Mouse (Mus musculus) embryonic fibroblast, embryonic 13.5 days (primary cell): ENCODE results near the gene Rere. TPM values are rescaled to one million over a fixed set of nuclear protein-coding genes. Genes with fewer than 3 reads are reported as not detected.

Source experiments
- H3K27ac ChIP-seq: 2 replicates; pipeline ENCODE4 v1.5.1; 2012; ENCODE audit warnings: low read length, control low read depth, inconsistent platforms; ENCODE audit not compliant: insufficient read depth
- H3K4me1 ChIP-seq: 2 replicates; pipeline ENCODE4 v1.6.1; 2011; ENCODE audit warnings: low read length; ENCODE audit not compliant: control insufficient read depth, insufficient read depth
- H3K4me3 ChIP-seq: 2 replicates; pipeline ENCODE4 v1.5.1; 2011; ENCODE audit warnings: mild to moderate bottlenecking, control low read depth, low read length; ENCODE audit not compliant: insufficient read depth
- CTCF ChIP-seq: IDR thresholded peaks from 2 replicates; pipeline ENCODE4 v1.5.1; 2011; ENCODE audit warnings: mild to moderate bottlenecking, control low read depth, low read length, moderate library complexity, borderline replicate concordance; ENCODE audit not compliant: insufficient read depth
- POLR2A ChIP-seq: IDR thresholded peaks from 2 replicates; pipeline ENCODE4 v1.6.1; 2011; ENCODE audit warnings: low read depth, mild to moderate bottlenecking, control low read depth, low read length, moderate library complexity
- polyA plus RNA-seq: library from polyadenylated mRNA; stranded (reverse); fragments of >200 nt; gene quantifications from 2 replicates; pipeline ENCODE4 v1.2.4, GENCODE M21; 2011; ENCODE audit warnings: low read depth; ENCODE audit not compliant: missing spikeins, insufficient read length

Gene Rere
- polyA plus RNA-seq, 1 experiment: 59.0 TPM

GRCm38 (mm10) chr4:150393607-150394006 lies 112.2 kb downstream of the Rere start:
- Histone ChIP-seq H3K27ac (no peak overlapping the region), H3K4me3 (no peak overlapping the region), H3K4me1 (peaks cover 9% of the 10 kb centered on the region)
- no peak for TF ChIP-seq CTCF

- Histone ChIP-seq H3K4me3 (no peak overlapping the region), H3K4me1 (peaks cover 9% of the 10 kb centered on the region), H3K27ac (no peak overlapping the region)
- no peak for TF ChIP-seq CTCF
- no peak for TF ChIP-seq POLR2A
Observed at GRCm38 (mm10) chr4:150394091-150394490, 112.6 kb downstream of the Rere start.

GRCm38 (mm10) chr4:150396339-150396738 lies 114.9 kb downstream of the Rere start:
- TF ChIP-seq POLR2A (no peak), CTCF (no peak)
- Histone ChIP-seq H3K4me3 (no peak overlapping the region), H3K4me1 (peaks cover 16% of the 10 kb centered on the region), H3K27ac (peak overlapping the region; percentile 15)

- Histone ChIP-seq H3K4me1 (peaks cover 22% of the 10 kb centered on the region), H3K4me3 (no peak overlapping the region), H3K27ac (peak overlapping the region; percentile 15)
- TF ChIP-seq CTCF (no peak), POLR2A (no peak)
Observed at GRCm38 (mm10) chr4:150396826-150397620, 115.6 kb downstream of the Rere start.

- Histone ChIP-seq H3K27ac (no peak overlapping the region), H3K4me1 (peaks cover 26% of the 10 kb centered on the region), H3K4me3 (no peak overlapping the region)
- TF ChIP-seq POLR2A (no peak), CTCF (no peak)
Observed at GRCm38 (mm10) chr4:150399032-150399431, 117.6 kb downstream of the Rere start.

- peaks cover 21% of the 10 kb centered on the region for H3K4me1 ChIP-seq
- H3K27ac ChIP-seq: peak overlapping the region; percentile 4
- H3K4me3 ChIP-seq: no peak overlapping the region
- TF ChIP-seq POLR2A (no peak), CTCF (no peak)
Observed at GRCm38 (mm10) chr4:150401830-150402607, 120.6 kb downstream of the Rere start.

GRCm38 (mm10) chr4:150402608-150402985 lies 121.2 kb downstream of the Rere start:
- Histone ChIP-seq H3K27ac (no peak overlapping the region), H3K4me1 (peaks cover 19% of the 10 kb centered on the region), H3K4me3 (no peak overlapping the region)
- TF ChIP-seq POLR2A: no peak
- no peak for TF ChIP-seq CTCF

GRCm38 (mm10) chr4:150403941-150404340 lies 122.5 kb downstream of the Rere start:
- peaks cover 19% of the 10 kb centered on the region for H3K4me1 ChIP-seq
- no peak for TF ChIP-seq POLR2A
- no peak for TF ChIP-seq CTCF
- H3K4me3 ChIP-seq: no peak overlapping the region
- H3K27ac ChIP-seq: no peak overlapping the region

GRCm38 (mm10) chr4:150404583-150404982 lies 123.1 kb downstream of the Rere start:
- Histone ChIP-seq H3K27ac (no peak overlapping the region), H3K4me3 (no peak overlapping the region), H3K4me1 (peaks cover 19% of the 10 kb centered on the region)
- TF ChIP-seq CTCF (no peak), POLR2A (no peak)

GRCm38 (mm10) chr4:150405786-150406185 lies 124.3 kb downstream of the Rere start:
- no peak overlapping the region for H3K27ac ChIP-seq
- no peak overlapping the region for H3K4me3 ChIP-seq
- TF ChIP-seq POLR2A (no peak), CTCF (no peak)
- peaks cover 16% of the 10 kb centered on the region for H3K4me1 ChIP-seq
